Mouse (Mus musculus): Measurements from ENCODE around the gene Lrrc3. TPM values are rescaled to one million over a fixed set of nuclear protein-coding genes. Genes with fewer than 3 reads are reported as not detected.

Lrrc3 gene
- polyA plus RNA-seq, 1 experiment: 0.70 TPM

GRCm38 (mm10) chr10:77913292-77913691 is 11.0 kb upstream of the Lrrc3 start:
- no peak overlapping the region for H3K4me3 ChIP-seq (replicated peaks; ENCODE audit: control insufficient read depth, low read depth, low read length)
- H3K27ac ChIP-seq (ENCODE audit: control insufficient read depth, insufficient read depth, low read depth, low read length, poor library complexity): no peak overlapping the region
- H3K4me1 ChIP-seq (ENCODE audit: control insufficient read depth, insufficient read depth, low read length): no peaks in the 10 kb centered on the region
- TF ChIP-seq CTCF (IDR thresholded peaks at IDR 0.05; ENCODE audit: control insufficient read depth, insufficient read depth, low read length) (no peak), POLR2A (IDR thresholded peaks at IDR 0.05; ENCODE audit: borderline replicate concordance, control insufficient read depth, low read depth, low read length) (no peak)
- WGBS: 73% methylated on average over 4 of the region's 4 CpGs

- no peak overlapping the region for H3K4me3 ChIP-seq (replicated peaks; ENCODE audit: control insufficient read depth, low read depth, low read length)
- H3K27ac ChIP-seq (ENCODE audit: control insufficient read depth, insufficient read depth, low read depth, low read length, poor library complexity): no peak overlapping the region
- TF ChIP-seq CTCF (IDR thresholded peaks at IDR 0.05; ENCODE audit: control insufficient read depth, insufficient read depth, low read length) (no peak), POLR2A (IDR thresholded peaks at IDR 0.05; ENCODE audit: borderline replicate concordance, control insufficient read depth, low read depth, low read length) (no peak)
- no peaks in the 10 kb centered on the region for H3K4me1 ChIP-seq (ENCODE audit: control insufficient read depth, insufficient read depth, low read length)
- WGBS: 64% methylated on average over 7 of the region's 7 CpGs
These were observed 10.3 kb upstream of the Lrrc3 start for GRCm38 (mm10) chr10:77912605-77913004.

DNA sequence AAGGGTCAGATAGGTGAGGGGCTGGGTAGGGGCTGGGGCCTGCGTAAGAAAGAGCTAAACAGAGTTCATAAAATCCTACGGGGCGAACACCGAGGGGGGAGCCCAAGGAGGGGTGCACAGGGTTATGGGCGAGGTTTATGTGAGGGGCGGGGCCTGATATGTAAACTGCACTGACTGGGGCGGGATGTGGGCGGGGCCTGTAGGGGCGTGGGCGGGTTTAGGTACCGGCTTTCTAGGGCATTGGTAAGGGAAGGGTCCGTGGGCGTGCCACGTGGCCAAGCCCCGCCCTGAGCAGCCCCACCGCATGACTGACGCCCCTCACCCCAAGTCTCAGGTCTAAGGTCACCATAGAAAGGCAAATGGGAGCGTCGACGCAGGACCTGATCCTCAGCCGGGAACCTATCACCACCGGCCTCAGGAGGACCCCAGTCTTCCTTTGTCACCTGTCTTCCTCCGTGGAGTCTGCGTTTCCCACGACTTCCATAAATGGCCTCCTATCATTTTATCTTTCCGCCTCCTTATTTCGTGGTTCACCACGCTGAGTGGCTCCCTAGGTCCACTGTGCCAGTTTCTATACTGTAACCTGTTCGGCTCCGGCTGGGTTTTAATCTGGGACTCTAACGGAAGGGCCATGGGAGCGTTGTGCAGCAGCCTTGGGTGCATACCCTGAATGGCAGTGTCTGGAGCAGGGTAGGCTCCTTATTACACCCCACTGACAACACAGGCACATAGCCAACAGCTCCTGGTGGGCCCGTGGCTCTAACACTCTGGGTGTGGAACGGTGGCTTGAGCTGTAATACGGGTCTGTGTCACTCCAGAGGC is 769 bp upstream of the Lrrc3 start:
- H3K4me3 ChIP-seq (replicated peaks; ENCODE audit: control insufficient read depth, low read depth, low read length): no peak overlapping the region
- 7% methylated on average over 34 of the region's 35 CpGs for WGBS
- no peak for TF ChIP-seq CTCF (IDR thresholded peaks at IDR 0.05; ENCODE audit: control insufficient read depth, insufficient read depth, low read length)
- no peak for TF ChIP-seq POLR2A (IDR thresholded peaks at IDR 0.05; ENCODE audit: borderline replicate concordance, control insufficient read depth, low read depth, low read length)
- no peaks in the 10 kb centered on the region for H3K4me1 ChIP-seq (ENCODE audit: control insufficient read depth, insufficient read depth, low read length)
- H3K27ac ChIP-seq (ENCODE audit: control insufficient read depth, insufficient read depth, low read depth, low read length, poor library complexity): no peak overlapping the region

DNA sequence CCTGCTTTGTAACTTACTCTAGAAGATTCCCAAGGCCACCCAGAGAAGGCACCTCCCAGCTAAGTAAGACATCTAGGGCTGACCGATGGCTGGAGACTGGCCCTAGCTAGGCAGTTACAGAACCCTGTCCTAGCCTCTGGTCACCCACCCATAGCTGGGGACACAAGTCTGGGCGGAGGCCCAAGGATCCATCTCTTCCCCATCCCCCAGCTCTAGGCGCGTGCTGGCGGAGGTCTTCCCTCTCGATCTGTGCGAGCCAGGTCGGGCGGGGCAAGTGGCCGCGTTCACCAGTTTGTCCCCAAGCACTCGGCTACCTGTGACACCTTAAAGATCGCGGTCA is 495 bp downstream of the Lrrc3 start:
- TF ChIP-seq CTCF (IDR thresholded peaks at IDR 0.05; ENCODE audit: control insufficient read depth, insufficient read depth, low read length) (no peak), POLR2A (IDR thresholded peaks at IDR 0.05; ENCODE audit: borderline replicate concordance, control insufficient read depth, low read depth, low read length) (no peak)

DNA sequence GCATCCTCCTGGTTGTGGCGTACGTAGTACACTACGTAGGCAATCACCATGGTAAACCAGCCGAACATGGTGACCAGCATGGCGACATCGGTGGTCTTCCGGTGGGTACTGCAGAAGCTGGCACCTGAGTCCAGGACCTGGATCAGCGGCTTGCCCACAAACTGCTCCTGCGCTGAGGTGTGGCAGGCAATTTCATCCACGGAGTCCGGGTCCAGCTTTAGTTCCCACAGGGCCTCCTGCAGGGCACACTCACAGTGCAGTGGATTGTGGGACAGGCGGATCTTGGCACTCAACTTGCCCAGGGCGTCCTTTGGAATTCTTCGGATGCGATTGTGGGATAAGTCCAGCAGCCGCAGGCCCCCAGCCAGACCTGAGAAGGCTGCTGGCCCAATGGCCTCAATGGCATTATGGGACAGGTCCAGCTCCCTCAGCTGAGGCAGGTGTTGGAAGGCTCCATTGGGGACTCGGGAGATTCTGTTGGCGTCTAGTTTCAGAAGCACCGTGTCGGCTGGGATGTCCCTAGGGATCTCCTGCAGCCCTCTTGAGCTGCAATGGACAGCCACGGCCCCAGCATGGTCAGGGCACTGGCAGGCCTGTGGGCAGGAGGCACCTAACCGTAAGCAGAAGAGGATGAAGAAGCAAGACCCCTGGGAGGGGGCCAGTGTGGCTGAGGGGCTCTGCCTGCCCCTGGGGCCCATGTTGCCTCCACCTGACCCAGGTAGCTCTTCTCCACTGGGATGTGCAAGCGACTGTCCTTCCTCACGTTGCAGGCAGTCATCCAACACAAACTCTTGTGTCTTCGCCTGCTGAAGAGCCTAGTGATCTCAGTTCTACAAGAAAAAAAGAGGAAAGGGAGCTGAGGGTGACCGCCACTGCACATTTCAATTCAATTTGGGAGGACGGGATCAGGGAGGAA is 1.2 kb downstream of the Lrrc3 start:
- WGBS: 87% methylated on average over 27 of the region's 27 CpGs
- Histone ChIP-seq H3K4me1 (ENCODE audit: control insufficient read depth, insufficient read depth, low read length) (no peaks in the 10 kb centered on the region), H3K4me3 (replicated peaks; ENCODE audit: control insufficient read depth, low read depth, low read length) (no peak overlapping the region), H3K27ac (ENCODE audit: control insufficient read depth, insufficient read depth, low read depth, low read length, poor library complexity) (no peak overlapping the region)
- TF ChIP-seq POLR2A (IDR thresholded peaks at IDR 0.05; ENCODE audit: borderline replicate concordance, control insufficient read depth, low read depth, low read length): no peak
- TF ChIP-seq CTCF (IDR thresholded peaks at IDR 0.05; ENCODE audit: control insufficient read depth, insufficient read depth, low read length): no peak

More for the DNA sequence above, 495 bp downstream of the Lrrc3 start:
- Histone ChIP-seq H3K4me3 (replicated peaks; ENCODE audit: control insufficient read depth, low read depth, low read length) (no peak overlapping the region), H3K4me1 (ENCODE audit: control insufficient read depth, insufficient read depth, low read length) (no peaks in the 10 kb centered on the region), H3K27ac (ENCODE audit: control insufficient read depth, insufficient read depth, low read depth, low read length, poor library complexity) (no peak overlapping the region)
- 11% methylated on average over 14 of the region's 14 CpGs for WGBS

- TF ChIP-seq CTCF (IDR thresholded peaks at IDR 0.05; ENCODE audit: control insufficient read depth, insufficient read depth, low read length) (no peak), POLR2A (IDR thresholded peaks at IDR 0.05; ENCODE audit: borderline replicate concordance, control insufficient read depth, low read depth, low read length) (no peak)
- Histone ChIP-seq H3K27ac (ENCODE audit: control insufficient read depth, insufficient read depth, low read depth, low read length, poor library complexity) (no peak overlapping the region), H3K4me3 (replicated peaks; ENCODE audit: control insufficient read depth, low read depth, low read length) (no peak overlapping the region), H3K4me1 (ENCODE audit: control insufficient read depth, insufficient read depth, low read length) (no peaks in the 10 kb centered on the region)
- 66% methylated on average over 7 of the region's 7 CpGs for WGBS
These were observed 2.2 kb downstream of the Lrrc3 start for GRCm38 (mm10) chr10:77900126-77900525.

DNA sequence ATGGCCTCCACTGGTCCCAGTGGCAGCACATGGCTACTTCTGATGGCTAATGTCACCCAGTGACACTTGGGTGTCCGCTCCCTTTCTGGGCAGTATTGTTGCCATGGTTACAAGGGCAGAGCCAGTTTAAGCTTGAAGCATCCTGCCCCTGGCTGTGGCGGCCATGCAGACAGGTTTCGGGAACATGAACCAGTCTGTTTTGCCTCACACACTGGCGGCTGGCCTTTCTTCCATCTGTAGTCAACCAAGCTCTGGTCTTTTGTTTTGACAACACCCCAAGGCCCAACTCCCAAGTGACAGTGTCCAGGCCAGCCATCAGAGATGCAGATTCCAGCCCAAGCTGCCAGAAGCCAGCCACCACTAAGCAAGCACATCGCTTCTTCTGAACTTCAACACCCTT is 6.8 kb downstream of the Lrrc3 start:
- Histone ChIP-seq H3K4me3 (replicated peaks; ENCODE audit: control insufficient read depth, low read depth, low read length) (no peak overlapping the region), H3K27ac (ENCODE audit: control insufficient read depth, insufficient read depth, low read depth, low read length, poor library complexity) (no peak overlapping the region), H3K4me1 (ENCODE audit: control insufficient read depth, insufficient read depth, low read length) (no peaks in the 10 kb centered on the region)
- 83% methylated on average over 5 of the region's 5 CpGs for WGBS
- TF ChIP-seq CTCF (IDR thresholded peaks at IDR 0.05; ENCODE audit: control insufficient read depth, insufficient read depth, low read length): no peak
- TF ChIP-seq POLR2A (IDR thresholded peaks at IDR 0.05; ENCODE audit: borderline replicate concordance, control insufficient read depth, low read depth, low read length): no peak

DNA sequence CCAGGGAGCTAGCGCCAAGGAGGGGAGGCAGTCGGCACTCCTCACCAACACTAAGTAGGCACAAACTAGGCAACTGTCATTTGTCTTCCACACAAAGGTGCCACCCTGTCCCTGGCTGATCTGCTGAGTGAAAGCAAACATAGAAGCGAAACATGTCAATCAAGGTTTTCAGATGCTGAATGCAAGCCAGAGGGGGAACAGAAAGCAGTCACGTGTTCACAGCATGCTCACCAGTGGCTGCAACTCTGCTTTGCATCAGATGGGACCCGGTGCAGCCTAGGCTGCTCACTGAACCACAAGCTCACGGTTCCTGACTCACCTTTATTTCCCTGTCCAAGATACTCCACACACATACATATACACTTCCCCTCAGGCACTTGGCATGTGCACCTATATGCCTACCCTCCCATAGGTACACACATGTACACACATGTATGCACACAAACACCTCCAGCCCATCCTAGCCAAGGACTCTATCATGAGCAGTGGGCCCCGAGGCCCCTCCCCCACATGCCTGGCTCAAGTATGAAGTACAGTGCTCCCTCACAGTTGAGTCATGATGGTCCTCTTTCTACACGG is 11.3 kb downstream of the Lrrc3 start:
- no peak for TF ChIP-seq POLR2A (IDR thresholded peaks at IDR 0.05; ENCODE audit: borderline replicate concordance, control insufficient read depth, low read depth, low read length)
- no peak for TF ChIP-seq CTCF (IDR thresholded peaks at IDR 0.05; ENCODE audit: control insufficient read depth, insufficient read depth, low read length)
- Histone ChIP-seq H3K4me1 (ENCODE audit: control insufficient read depth, insufficient read depth, low read length) (no peaks in the 10 kb centered on the region), H3K4me3 (replicated peaks; ENCODE audit: control insufficient read depth, low read depth, low read length) (no peak overlapping the region), H3K27ac (ENCODE audit: control insufficient read depth, insufficient read depth, low read depth, low read length, poor library complexity) (no peak overlapping the region)
- 78% methylated on average over 8 of the region's 8 CpGs for WGBS
